Mouse (Mus musculus) stomach, embryonic 14.5 days (tissue): ENCODE measurements around the gene Clec2l. TPM values are rescaled to one million over a fixed set of nuclear protein-coding genes. Genes with fewer than 3 reads are reported as not detected.
"Not testable (repeated sequence)": the region's sequence is repeated elsewhere in the genome, so short reads cannot be mapped to it uniquely, and the experiment has no call there.

Experiments used
- ATAC-seq: fragments of 200-750 bp; cut with Nextera tagmentation; 2 replicates; pipeline ENCODE4 v1.8.0; 2017; ENCODE audit warnings: low read depth, moderate TSS enrichment; ENCODE audit not compliant: insufficient number of reproducible peaks, insufficient read depth, low FRiP score
- H3K27ac ChIP-seq: fragments of 300-500 bp; sonication (generic); 2 replicates; pipeline ENCODE4 v1.5.1; 2014; ENCODE audit warnings: mild to moderate bottlenecking, low read length, moderate library complexity, mixed read lengths
- H3K27me3 ChIP-seq: fragments of 300-500 bp; sonication (generic); 2 replicates; pipeline ENCODE4 v1.6.1; 2014; ENCODE audit warnings: low read length, control low read depth, mixed read lengths; ENCODE audit not compliant: control insufficient read depth, insufficient read depth
- H3K36me3 ChIP-seq: fragments of 300-500 bp; sonication (generic); 2 replicates; pipeline ENCODE4 v1.6.1; 2014; ENCODE audit warnings: mild to moderate bottlenecking, control low read depth, low read length, moderate library complexity, mixed read lengths; ENCODE audit not compliant: control insufficient read depth, insufficient read depth
- H3K4me1 ChIP-seq: fragments of 300-500 bp; sonication (generic); 2 replicates; pipeline ENCODE4 v1.6.1; 2014; ENCODE audit warnings: low read length, control low read depth, mixed read lengths; ENCODE audit not compliant: control insufficient read depth, insufficient read depth
- H3K4me2 ChIP-seq: fragments of 300-500 bp; sonication (generic); replicated peaks from 2 replicates; pipeline ENCODE4 v1.6.1; 2014; ENCODE audit warnings: low read depth, low read length, control low read depth
- H3K4me3 ChIP-seq: fragments of 300-500 bp; sonication (generic); 2 replicates; pipeline ENCODE4 v1.5.1; 2014; ENCODE audit warnings: low read depth, low read length, control low read depth
- H3K9ac ChIP-seq: fragments of 300-500 bp; sonication (generic); replicated peaks from 2 replicates; pipeline ENCODE4 v1.6.1; 2014; ENCODE audit warnings: low read depth, mild to moderate bottlenecking, control low read depth, low read length, moderate library complexity, mixed read lengths
- H3K9me3 ChIP-seq: fragments of 300-500 bp; sonication (generic); 2 replicates; pipeline ENCODE4 v1.6.1; 2016; ENCODE audit warnings: low read depth, low read length, control low read depth; ENCODE audit not compliant: control insufficient read depth
- WGBS: fragments of 180-500 bp; shearing (Covaris S2); extraction: QIAGEN DNeasy Blood & Tissue Kit; methylation state at CpG from one replicate; pipeline ENCODE4 v1.1.7; 2014; 5-methylcytosine and 5-hydroxymethylcytosine counted together
- polyA plus RNA-seq: library from polyadenylated mRNA; unstranded; fragments of >200 nt; fragmentation: Nextera tagmentation; extraction: Ambion mirVana; gene quantifications from 2 replicates; pipeline ENCODE4 v1.2.1, GENCODE M21; 2014

The Clec2l gene
- polyA plus RNA-seq, 1 experiment from 2014 or later = 1.9 TPM

- WGBS = 71% methylated on average over 3 of the region's 3 CpGs
- Histone ChIP-seq H3K4me1 (no peaks in the 10 kb centered on the region), H3K9me3 (no peaks in the 10 kb centered on the region), H3K9ac (no peak overlapping the region), H3K27ac (no peak overlapping the region), H3K4me3 (no peak overlapping the region), H3K36me3 (no peaks in the 10 kb centered on the region), H3K4me2 (no peak overlapping the region), H3K27me3 (peaks cover 22% of the 10 kb centered on the region)
- ATAC-seq = no peak
Observed at GRCm38 (mm10) chr6:38643039-38643438, 19.8 kb upstream of the Clec2l start.

GRCm38 (mm10) chr6:38649545-38649944 is 13.3 kb upstream of the Clec2l start:
- H3K9me3 ChIP-seq = no peaks in the 10 kb centered on the region
- H3K4me1 ChIP-seq = no peaks in the 10 kb centered on the region
- WGBS = 66% methylated on average over 3 of the region's 3 CpGs
- no peak overlapping the region for H3K4me3 ChIP-seq
- no peak overlapping the region for H3K9ac ChIP-seq
- no peaks in the 10 kb centered on the region for H3K36me3 ChIP-seq
- no peak overlapping the region for H3K4me2 ChIP-seq
- no peak overlapping the region for H3K27ac ChIP-seq
- no peaks in the 10 kb centered on the region for H3K27me3 ChIP-seq
- no peak for ATAC-seq

- peak; percentile 49; the same call in 1 of the 2 replicates for ATAC-seq
- no peak overlapping the region for H3K4me2 ChIP-seq
Observed at GRCm38 (mm10) chr6:38650263-38650937, 12.5 kb upstream of the Clec2l start.

DNA sequence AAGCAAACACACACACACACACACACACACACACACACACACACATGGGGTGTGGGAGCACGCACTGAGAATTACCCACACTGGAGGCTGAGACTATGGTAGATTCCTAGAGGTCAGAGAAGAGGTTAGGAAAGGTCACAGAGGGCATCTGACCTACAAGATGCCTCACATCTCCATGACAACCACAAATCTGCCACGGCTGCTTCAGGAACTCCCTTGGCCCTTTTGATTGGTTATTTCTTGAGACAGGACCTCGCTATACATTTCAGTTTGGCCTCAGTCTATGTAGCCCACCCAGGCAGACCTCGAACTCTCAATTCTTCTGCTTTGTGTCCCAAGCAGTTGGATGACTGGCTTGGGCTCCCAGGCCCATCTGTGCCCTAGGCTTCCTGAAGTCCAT is 1.2 kb upstream of the Clec2l start:
- Histone ChIP-seq H3K27ac (no peak overlapping the region), H3K9me3 (no peaks in the 10 kb centered on the region), H3K36me3 (no peaks in the 10 kb centered on the region), H3K4me2 (no peak overlapping the region), H3K9ac (no peak overlapping the region), H3K4me1 (no peaks in the 10 kb centered on the region), H3K27me3 (peaks cover 7% of the 10 kb centered on the region; the same call in 1 of the 2 replicates), H3K4me3 (no peak overlapping the region)
- no peak for ATAC-seq
- WGBS = 68% methylated on average over 4 of the region's 4 CpGs

More at GRCm38 (mm10) chr6:38650263-38650937, 12.5 kb upstream of the Clec2l start:
- no peaks in the 10 kb centered on the region for H3K36me3 ChIP-seq
- no peaks in the 10 kb centered on the region for H3K9me3 ChIP-seq
- H3K27ac ChIP-seq = no peak overlapping the region
- no peaks in the 10 kb centered on the region for H3K4me1 ChIP-seq
- 38% methylated on average over 14 of the region's 14 CpGs for WGBS
- no peaks in the 10 kb centered on the region for H3K27me3 ChIP-seq
- no peak overlapping the region for H3K4me3 ChIP-seq
- no peak overlapping the region for H3K9ac ChIP-seq

DNA sequence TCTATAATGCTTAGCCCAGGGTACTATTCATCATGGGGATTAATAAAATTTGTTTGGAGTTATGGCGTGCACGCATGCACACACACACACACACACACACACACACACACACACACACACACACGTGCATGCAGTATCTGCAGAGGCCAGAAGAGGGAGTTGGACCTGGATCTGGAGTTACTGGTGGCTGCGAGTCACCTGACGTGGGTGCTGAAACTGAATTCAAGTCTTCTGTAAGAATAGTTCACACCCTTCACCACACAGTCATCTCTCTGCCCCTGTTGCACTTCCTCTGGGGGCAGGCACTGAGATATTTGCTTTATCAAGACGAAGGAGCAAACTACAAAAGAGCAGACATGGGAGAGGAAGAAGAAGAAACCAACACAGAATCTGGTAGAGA is 6.7 kb downstream of the Clec2l start:
- H3K9me3 ChIP-seq = no peaks in the 10 kb centered on the region
- no peak for ATAC-seq
- H3K4me2 ChIP-seq = no peak overlapping the region
- H3K4me1 ChIP-seq = no peaks in the 10 kb centered on the region
- 69% methylated on average over 6 of the region's 6 CpGs for WGBS
- no peak overlapping the region for H3K9ac ChIP-seq
- H3K4me3 ChIP-seq = no peak overlapping the region
- H3K27ac ChIP-seq = no peak overlapping the region
- peaks cover 4% of the 10 kb centered on the region; the same call in 1 of the 2 replicates for H3K27me3 ChIP-seq
- no peaks in the 10 kb centered on the region for H3K36me3 ChIP-seq

- not testable (repeated sequence) for H3K9me3 ChIP-seq, H3K36me3 ChIP-seq, H3K9ac ChIP-seq, ATAC-seq, H3K4me1 ChIP-seq, H3K27ac ChIP-seq, H3K27me3 ChIP-seq, H3K4me3 ChIP-seq, H3K4me2 ChIP-seq
- WGBS = 63% methylated on average over 1 of the region's 1 CpGs
Observed at GRCm38 (mm10) chr6:38670488-38670887, 7.6 kb downstream of the Clec2l start.

GRCm38 (mm10) chr6:38671270-38671669 is 8.4 kb downstream of the Clec2l start:
- no peak overlapping the region for H3K4me2 ChIP-seq
- no peaks in the 10 kb centered on the region for H3K9me3 ChIP-seq
- no peaks in the 10 kb centered on the region for H3K27me3 ChIP-seq
- no peak for ATAC-seq
- H3K4me3 ChIP-seq = no peak overlapping the region
- WGBS = 78% methylated on average over 7 of the region's 7 CpGs
- H3K9ac ChIP-seq = no peak overlapping the region
- no peaks in the 10 kb centered on the region for H3K4me1 ChIP-seq
- no peaks in the 10 kb centered on the region for H3K36me3 ChIP-seq
- no peak overlapping the region for H3K27ac ChIP-seq

- H3K4me3 ChIP-seq = no peak overlapping the region
- ATAC-seq = no peak
- H3K27ac ChIP-seq = no peak overlapping the region
- H3K4me1 ChIP-seq = no peaks in the 10 kb centered on the region
- no peaks in the 10 kb centered on the region for H3K27me3 ChIP-seq
- no peaks in the 10 kb centered on the region for H3K9me3 ChIP-seq
- 87% methylated on average over 3 of the region's 3 CpGs for WGBS
- H3K36me3 ChIP-seq = no peaks in the 10 kb centered on the region
- H3K4me2 ChIP-seq = no peak overlapping the region
- no peak overlapping the region for H3K9ac ChIP-seq
Observed at GRCm38 (mm10) chr6:38672011-38672410, 9.1 kb downstream of the Clec2l start.

GRCm38 (mm10) chr6:38676217-38676616 is 13.3 kb downstream of the Clec2l start:
- no peaks in the 10 kb centered on the region for H3K9me3 ChIP-seq
- H3K4me3 ChIP-seq = no peak overlapping the region
- no peak overlapping the region for H3K9ac ChIP-seq
- no peaks in the 10 kb centered on the region for H3K36me3 ChIP-seq
- no peaks in the 10 kb centered on the region for H3K27me3 ChIP-seq
- H3K27ac ChIP-seq = no peak overlapping the region
- no peaks in the 10 kb centered on the region for H3K4me1 ChIP-seq
- H3K4me2 ChIP-seq = no peak overlapping the region
- no peak for ATAC-seq
- 73% methylated on average over 6 of the region's 6 CpGs for WGBS
